Mouse (Mus musculus): Measurements from ENCODE around the gene Etfrf1. TPM values are rescaled to one million over a fixed set of nuclear protein-coding genes. Genes with fewer than 3 reads are reported as not detected.

Gene Etfrf1
- polyA plus RNA-seq, 1 experiment from 2014 or later, result 58.2 TPM

DNA sequence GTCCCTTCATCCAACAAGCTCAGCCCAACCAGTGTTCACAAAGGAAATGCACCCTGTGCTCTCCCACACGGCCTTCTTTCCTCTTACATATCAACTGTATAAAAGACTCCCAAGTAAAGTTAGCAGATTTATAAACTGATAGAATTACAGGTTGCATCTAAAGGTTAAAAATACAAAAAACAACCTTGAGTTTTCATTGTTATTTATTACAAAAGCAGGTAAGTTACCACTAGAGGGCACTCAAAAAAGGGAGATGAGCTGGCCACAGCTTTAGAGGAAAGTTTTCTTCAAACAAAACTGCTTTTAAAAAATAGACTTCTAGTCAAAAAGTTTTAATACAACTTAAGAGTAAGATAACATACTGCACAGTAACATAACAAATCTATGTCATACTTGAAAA lies 31.6 kb downstream of the Etfrf1 start:
- peak; percentile 73 for TF ChIP-seq CTCF (IDR thresholded peaks at IDR 0.05; ENCODE audit: low read depth)
- WGBS, result 2% methylated on average over 1 of the region's 1 CpGs
- no peaks in the 10 kb centered on the region for H3K27me3 ChIP-seq (ENCODE audit: insufficient read depth, low read length)
- H3K4me1 ChIP-seq (replicated peaks; ENCODE audit: insufficient read depth, low read length), result no peaks in the 10 kb centered on the region
- DNase-seq (ENCODE audit: low spot score) (peak; percentile 85), ATAC-seq (replicated peaks; ENCODE audit: low FRiP score, low read depth) (no peak)
- no peaks in the 10 kb centered on the region for H3K9me3 ChIP-seq (replicated peaks; ENCODE audit: low read length)
- H3K27ac ChIP-seq, result no peak overlapping the region
- H3K4me3 ChIP-seq (replicated peaks; ENCODE audit: low read depth, low read length), result no peak overlapping the region
- no peak overlapping the region for H3K4me2 ChIP-seq (ENCODE audit: low read length)
- H3K9ac ChIP-seq (ENCODE audit: low read depth, low read length), result no peak overlapping the region
- peaks cover 19% of the 10 kb centered on the region for H3K36me3 ChIP-seq (ENCODE audit: insufficient read depth, low read length)

DNA sequence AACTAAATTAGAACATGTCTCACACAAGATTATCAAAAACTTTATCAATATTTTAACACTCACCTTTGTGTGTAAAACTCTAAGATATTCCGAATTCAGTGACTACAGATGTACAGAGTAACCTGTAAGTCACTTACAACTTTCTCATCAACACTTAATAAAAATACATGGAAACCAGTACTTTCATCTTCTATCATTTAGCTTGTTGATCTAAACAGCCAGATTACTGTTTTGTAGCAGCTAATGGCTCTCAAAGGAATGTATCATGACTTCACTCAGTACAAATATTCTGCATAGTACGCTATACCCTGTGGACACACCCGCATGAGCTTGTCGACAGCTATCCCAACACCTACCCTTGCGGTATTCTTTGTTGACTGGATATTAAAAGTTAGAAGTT lies 35.9 kb downstream of the Etfrf1 start:
- TF ChIP-seq CTCF (IDR thresholded peaks at IDR 0.05; ENCODE audit: low read depth), result no peak
- ATAC-seq (replicated peaks; ENCODE audit: low FRiP score, low read depth) (no peak), DNase-seq (ENCODE audit: low spot score) (no peak)
- no peak overlapping the region for H3K4me3 ChIP-seq (replicated peaks; ENCODE audit: low read depth, low read length)
- WGBS, result 91% methylated on average over 5 of the region's 5 CpGs
- H3K9ac ChIP-seq (ENCODE audit: low read depth, low read length), result no peak overlapping the region
- H3K4me1 ChIP-seq (replicated peaks; ENCODE audit: insufficient read depth, low read length), result no peaks in the 10 kb centered on the region
- H3K27ac ChIP-seq, result no peak overlapping the region
- no peaks in the 10 kb centered on the region for H3K9me3 ChIP-seq (replicated peaks; ENCODE audit: low read length)
- peaks cover 10% of the 10 kb centered on the region; the same call in 1 of the 2 replicates for H3K36me3 ChIP-seq (ENCODE audit: insufficient read depth, low read length)
- no peaks in the 10 kb centered on the region for H3K27me3 ChIP-seq (ENCODE audit: insufficient read depth, low read length)
- H3K4me2 ChIP-seq (ENCODE audit: low read length), result no peak overlapping the region

DNA sequence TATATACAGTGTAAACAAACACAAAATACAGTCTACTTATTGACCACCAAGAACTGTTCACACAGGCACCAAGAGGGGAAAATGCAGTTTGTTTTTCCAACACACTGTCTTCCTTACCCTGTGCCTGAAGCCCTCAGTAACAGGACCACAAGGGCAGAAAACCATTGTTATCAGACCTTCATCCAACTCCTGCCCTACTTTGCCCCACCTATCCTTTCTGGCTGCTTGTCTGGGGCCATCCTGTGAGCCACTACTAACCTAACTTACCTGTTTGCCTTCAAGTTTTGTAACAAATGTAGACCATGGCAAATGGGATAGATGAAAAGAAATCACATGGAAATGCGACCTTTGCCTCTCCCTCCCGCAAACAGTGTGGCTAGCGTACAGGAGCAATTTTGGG lies 37.0 kb downstream of the Etfrf1 start:
- DNase-seq (ENCODE audit: low spot score) (no peak), ATAC-seq (replicated peaks; ENCODE audit: low FRiP score, low read depth) (no peak)
- WGBS, result 74% methylated on average over 3 of the region's 3 CpGs
- Histone ChIP-seq H3K36me3 (ENCODE audit: insufficient read depth, low read length) (peaks cover 10% of the 10 kb centered on the region; the same call in 1 of the 2 replicates), H3K9ac (ENCODE audit: low read depth, low read length) (no peak overlapping the region), H3K27ac (no peak overlapping the region), H3K9me3 (replicated peaks; ENCODE audit: low read length) (no peaks in the 10 kb centered on the region), H3K4me3 (replicated peaks; ENCODE audit: low read depth, low read length) (no peak overlapping the region), H3K4me2 (ENCODE audit: low read length) (no peak overlapping the region), H3K27me3 (ENCODE audit: insufficient read depth, low read length) (no peaks in the 10 kb centered on the region), H3K4me1 (replicated peaks; ENCODE audit: insufficient read depth, low read length) (no peaks in the 10 kb centered on the region)
- no peak for TF ChIP-seq CTCF (IDR thresholded peaks at IDR 0.05; ENCODE audit: low read depth)

- peak overlapping the region; percentile 90 for H3K27ac ChIP-seq
- peak; percentile 47 for ATAC-seq (replicated peaks; ENCODE audit: low FRiP score, low read depth)
These were observed 38.6 kb downstream of the Etfrf1 start for GRCm38 (mm10) chr6:145249291-145250184.

GRCm38 (mm10) chr6:145250185-145250791 lies 39.4 kb downstream of the Etfrf1 start, which contains the start of gene Kras:
TSS of gene Kras (minus strand) at chr6:145250239.
- DNase-seq (ENCODE audit: low spot score) (peak; percentile 94), ATAC-seq (replicated peaks; ENCODE audit: low FRiP score, low read depth) (peak; percentile 94)
- Histone ChIP-seq H3K9ac (ENCODE audit: low read depth, low read length) (peak within 1 kb of the TSS; percentile 97), H3K27me3 (ENCODE audit: insufficient read depth, low read length) (no peaks in the 10 kb centered on the region), H3K27ac (peak within 1 kb of the TSS; percentile 90), H3K36me3 (ENCODE audit: insufficient read depth, low read length) (0 out of 2 replicates have a peak, but pooled peaks cover 5% of the 10 kb centered on the region), H3K9me3 (replicated peaks; ENCODE audit: low read length) (no peaks in the 10 kb centered on the region), H3K4me1 (replicated peaks; ENCODE audit: insufficient read depth, low read length) (no peaks in the 10 kb centered on the region), H3K4me2 (ENCODE audit: low read length) (peak within 1 kb of the TSS; percentile 89), H3K4me3 (replicated peaks; ENCODE audit: low read depth, low read length) (peak within 1 kb of the TSS; percentile 96)
- TF ChIP-seq CTCF (IDR thresholded peaks at IDR 0.05; ENCODE audit: low read depth), result peak; percentile 4; the same call in 1 of the 2 replicates
- WGBS, result under 1% methylated on average over 68 of the region's 83 CpGs

More at GRCm38 (mm10) chr6:145249291-145250184, 38.6 kb downstream of the Etfrf1 start:
- Histone ChIP-seq H3K9me3 (replicated peaks; ENCODE audit: low read length) (no peaks in the 10 kb centered on the region), H3K4me3 (replicated peaks; ENCODE audit: low read depth, low read length) (peak overlapping the region; percentile 96), H3K4me1 (replicated peaks; ENCODE audit: insufficient read depth, low read length) (no peaks in the 10 kb centered on the region), H3K27me3 (ENCODE audit: insufficient read depth, low read length) (no peaks in the 10 kb centered on the region), H3K36me3 (ENCODE audit: insufficient read depth, low read length) (0 out of 2 replicates have a peak, but pooled peaks cover 5% of the 10 kb centered on the region), H3K9ac (ENCODE audit: low read depth, low read length) (peak overlapping the region; percentile 97), H3K4me2 (ENCODE audit: low read length) (peak overlapping the region; percentile 89)
- TF ChIP-seq CTCF (IDR thresholded peaks at IDR 0.05; ENCODE audit: low read depth), result no peak
- under 1% methylated on average over 94 of the region's 124 CpGs for WGBS
- peak; percentile 61 for DNase-seq (ENCODE audit: low spot score)

GRCm38 (mm10) chr6:145250820-145251219 lies 39.9 kb downstream of the Etfrf1 start:
- Histone ChIP-seq H3K27ac (peak overlapping the region; percentile 90), H3K4me2 (ENCODE audit: low read length) (peak overlapping the region; percentile 69), H3K9me3 (replicated peaks; ENCODE audit: low read length) (no peaks in the 10 kb centered on the region), H3K9ac (ENCODE audit: low read depth, low read length) (peak overlapping the region; percentile 97), H3K27me3 (ENCODE audit: insufficient read depth, low read length) (no peaks in the 10 kb centered on the region), H3K36me3 (ENCODE audit: insufficient read depth, low read length) (0 out of 2 replicates have a peak, but pooled peaks cover 5% of the 10 kb centered on the region), H3K4me1 (replicated peaks; ENCODE audit: insufficient read depth, low read length) (no peaks in the 10 kb centered on the region), H3K4me3 (replicated peaks; ENCODE audit: low read depth, low read length) (peak overlapping the region; percentile 96)
- TF ChIP-seq CTCF (IDR thresholded peaks at IDR 0.05; ENCODE audit: low read depth), result no peak
- 9% methylated on average over 16 of the region's 16 CpGs for WGBS
- DNase-seq (ENCODE audit: low spot score) (peak; percentile 20), ATAC-seq (replicated peaks; ENCODE audit: low FRiP score, low read depth) (no peak; the same call in 1 of the 2 replicates)
